Mouse (Mus musculus) liver, embryonic 14.5 days (tissue): ENCODE measurements around the gene Rngtt.

ENCODE experiments used
- CTCF ChIP-seq: IDR thresholded peaks from 2 replicates; pipeline ENCODE4 v1.5.1; 2016; ENCODE audit warnings: antibody characterized with exemption, low read depth, control low read depth
- EP300 ChIP-seq: IDR thresholded peaks from 2 replicates; pipeline ENCODE4 v1.6.1; 2016; ENCODE audit warnings: antibody characterized with exemption, low read depth

DNA sequence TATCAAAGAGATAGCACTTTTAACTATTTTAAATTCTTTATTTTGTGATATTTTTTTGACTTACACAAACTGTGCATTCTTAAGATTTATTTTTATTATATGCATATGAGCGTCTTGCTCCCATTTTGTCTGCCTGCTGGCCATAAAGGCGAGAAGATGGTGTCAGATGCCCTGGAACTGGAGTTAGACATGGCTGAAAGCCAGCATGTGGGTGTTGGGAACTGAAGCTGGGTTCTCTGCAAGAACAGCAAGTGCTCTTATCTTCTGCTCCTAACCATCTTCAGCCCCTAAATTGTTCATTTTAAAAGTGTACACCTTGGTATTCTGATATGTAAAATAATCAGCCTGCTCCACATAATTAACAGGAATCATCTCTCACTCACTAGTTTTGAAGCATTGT lies 83.3 kb downstream of the Rngtt start:
- TF ChIP-seq CTCF, result no peak
- no peak for TF ChIP-seq EP300
